Mouse (Mus musculus) cerebellum, postnatal 14 days (tissue): Measurements from ENCODE around the gene Mindy3.
A peak's percentile ranks its signal among the peaks of the same experiment; 100 is the strongest.
"Not testable (repeated sequence)": the region's sequence is repeated elsewhere in the genome, so short reads cannot be mapped to it uniquely, and the experiment has no call there.

ENCODE experiments used
- DNase-seq, 2 experiments: peaks; one replicate each; pipeline ENCODE4 v3.0.0; 2021; ENCODE audit warnings: mixed read lengths in 2 of 2

Gene Mindy3

DNA sequence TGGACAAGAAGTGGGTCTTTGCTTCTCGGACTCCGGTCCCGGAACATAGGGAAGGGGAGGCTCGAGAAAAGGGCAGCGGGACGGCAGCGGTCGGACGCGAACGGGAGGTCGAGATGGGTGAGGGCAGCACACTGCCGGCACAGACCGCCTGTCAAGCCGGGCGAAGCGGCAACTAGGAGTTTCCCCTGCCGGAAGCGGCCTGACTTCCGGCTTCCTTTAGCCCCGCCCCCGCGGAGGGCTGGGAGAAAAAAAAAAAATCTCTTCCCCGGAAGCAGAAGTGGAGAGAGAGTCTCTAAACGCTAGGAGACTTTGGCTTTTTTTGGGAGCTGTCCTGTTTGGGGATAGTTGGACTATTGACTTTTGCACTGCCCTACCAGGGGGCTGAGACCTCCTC is at the start of gene Mindy3:
TSS of gene Mindy3 (minus strand) at position 209 of the 394 bp plus-strand sequence.
- peak; percentile 90 to 91 for DNase-seq

DNA sequence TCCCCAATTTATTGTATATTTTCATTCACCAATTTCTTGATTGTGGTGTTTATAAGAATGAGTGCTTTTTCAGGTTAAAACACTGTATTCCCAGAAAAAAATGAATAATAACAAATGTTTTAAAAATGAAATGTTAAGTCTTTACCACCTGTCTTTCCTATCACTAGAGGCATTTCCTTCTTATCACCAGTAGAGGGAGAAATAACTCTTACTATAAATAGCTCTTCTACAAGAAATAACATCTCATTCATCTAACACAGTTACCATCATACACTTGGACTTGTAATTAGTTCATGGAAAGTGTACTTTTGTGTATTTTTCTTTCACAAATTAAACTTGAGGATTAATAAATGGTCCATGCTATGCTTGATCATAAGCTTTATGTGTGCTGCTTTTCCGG is 40.5 kb upstream of the Mindy3 start:
- no peak for DNase-seq

DNA sequence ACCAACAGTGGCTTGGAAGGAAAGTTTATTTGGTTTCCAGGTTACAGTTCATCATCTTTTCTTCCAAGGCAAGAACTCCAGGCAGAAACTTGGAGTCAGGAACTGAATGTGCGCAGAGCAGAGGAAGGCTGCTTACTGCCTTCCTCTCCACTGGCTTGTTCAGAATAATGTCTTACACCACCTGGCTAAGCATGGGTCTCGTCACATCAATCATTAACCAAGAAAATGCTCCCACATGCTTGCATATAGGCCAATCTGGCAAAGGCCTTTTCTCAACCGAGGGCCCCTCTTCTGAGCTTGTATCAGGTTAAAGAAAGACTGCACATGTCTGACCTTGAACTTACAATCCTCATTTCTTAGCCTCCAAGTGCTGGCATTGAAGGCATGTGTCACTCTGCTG is 30.8 kb upstream of the Mindy3 start:
- DNase-seq, result no peak

DNA sequence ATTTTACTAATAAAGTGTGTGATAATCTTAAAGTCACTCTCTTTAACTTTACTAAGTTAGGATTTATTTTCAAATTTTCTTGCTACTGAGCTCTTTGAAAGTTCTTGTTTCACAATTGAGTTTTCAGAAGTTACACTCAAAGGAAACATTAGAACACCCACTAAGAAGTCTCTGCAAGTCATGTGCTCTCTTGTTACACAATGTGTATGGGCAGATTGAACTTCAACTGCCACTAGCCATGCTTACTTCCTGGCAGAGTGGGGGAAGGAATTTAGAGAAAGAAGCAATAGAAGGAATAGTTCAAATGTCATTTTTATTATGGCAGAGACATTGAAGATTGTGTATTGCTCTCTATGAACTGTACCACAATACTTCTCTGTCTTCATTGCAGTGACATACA is 20.9 kb upstream of the Mindy3 start:
- DNase-seq, result no peak

DNA sequence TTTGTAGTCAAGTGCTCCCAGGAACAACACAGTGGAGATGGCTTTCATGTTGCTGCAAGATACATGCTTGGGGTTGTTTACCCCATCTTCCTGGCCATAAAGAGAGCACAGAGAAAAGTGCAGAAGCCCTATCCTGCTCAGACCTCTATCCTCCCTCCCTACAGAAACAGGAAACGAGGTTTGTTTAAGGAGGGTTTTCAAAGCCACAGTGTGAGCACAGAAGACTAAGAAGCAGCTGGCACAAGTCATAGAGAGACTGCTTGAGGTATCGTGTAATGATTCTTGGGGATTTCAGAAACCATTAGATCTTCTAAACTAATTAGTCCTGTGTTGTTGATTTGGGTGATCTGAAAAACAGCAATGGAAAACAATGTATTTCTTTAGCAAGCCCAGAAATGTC is 20.3 kb upstream of the Mindy3 start:
- no peak for DNase-seq

DNA sequence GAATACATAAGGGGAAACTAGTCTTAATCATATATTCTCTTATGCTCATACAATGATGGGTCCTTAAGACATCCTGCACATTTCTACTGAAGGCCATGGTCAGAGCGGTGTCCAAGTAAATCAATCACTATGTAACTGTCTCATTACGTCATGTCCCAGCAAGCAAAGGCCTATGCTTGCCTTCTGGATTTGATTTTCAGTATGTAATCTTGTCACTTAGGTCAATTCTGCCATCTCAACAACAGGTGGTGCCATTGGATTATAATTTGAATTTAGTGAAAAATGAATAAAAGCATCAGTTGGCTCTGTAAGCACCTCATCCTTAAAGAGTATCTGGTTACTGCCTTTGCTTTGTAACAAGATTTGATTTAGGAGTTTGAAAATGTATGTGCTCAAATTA is 18.9 kb upstream of the Mindy3 start:
- no peak for DNase-seq

DNA sequence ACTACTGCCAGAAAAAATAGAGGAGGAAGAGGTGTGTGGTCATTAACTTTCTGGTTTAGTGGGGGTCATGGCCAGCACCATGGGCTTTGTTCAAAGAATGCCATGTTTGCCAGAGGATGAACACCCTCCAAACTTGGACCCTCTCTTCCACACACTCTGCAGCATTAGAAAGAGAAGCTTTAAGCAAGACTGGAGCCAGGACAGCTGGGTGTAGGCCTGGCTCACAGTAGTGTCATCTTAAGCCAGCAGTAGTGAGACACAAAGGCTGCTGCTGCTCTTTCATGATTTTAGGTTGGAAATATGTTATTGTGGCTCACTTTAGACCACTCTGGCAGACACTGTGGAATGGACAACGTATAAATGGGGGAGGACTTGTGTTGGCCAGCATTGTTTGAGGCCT is 12.8 kb upstream of the Mindy3 start:
- DNase-seq, result no peak

DNA sequence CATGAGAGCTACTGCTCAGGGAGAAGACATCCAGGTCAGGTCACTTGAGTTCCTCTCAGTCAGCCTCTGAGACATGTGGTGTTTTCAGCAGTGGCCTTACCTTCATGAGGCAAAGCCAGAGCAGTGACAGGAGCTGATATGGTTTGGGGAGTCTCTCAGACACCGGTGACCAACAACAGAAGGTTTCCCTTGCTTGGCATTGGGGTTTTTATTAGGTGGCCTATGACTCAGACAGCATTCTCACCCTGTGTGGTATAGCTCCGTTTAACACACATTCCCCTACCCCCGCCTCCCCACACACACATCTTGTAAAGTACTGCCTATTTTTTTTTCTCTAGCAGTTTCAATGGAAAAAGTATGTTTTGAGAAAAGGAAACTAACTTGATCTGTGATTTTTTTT is 5.1 kb upstream of the Mindy3 start:
- no peak for DNase-seq

DNA sequence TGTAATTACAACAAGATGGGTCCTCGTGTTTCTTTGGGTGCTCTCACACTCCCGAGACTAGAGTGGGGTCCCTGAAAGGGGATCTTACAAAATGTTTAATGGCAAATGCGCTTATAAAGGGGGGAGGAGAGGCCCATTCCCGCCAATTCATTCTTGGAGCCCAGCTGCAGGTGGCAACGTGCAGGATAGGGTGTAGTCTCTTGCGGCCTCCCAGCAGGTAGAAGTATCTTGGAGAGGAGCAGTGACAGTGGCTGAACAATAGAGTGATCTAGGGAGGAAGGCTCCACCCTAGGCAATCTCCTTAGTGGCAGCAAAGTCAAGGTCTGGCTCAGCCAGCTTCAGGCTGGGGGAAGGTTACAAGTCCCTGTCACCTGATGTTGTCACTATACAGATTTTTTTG is 4.2 kb upstream of the Mindy3 start:
- DNase-seq, result not testable (repeated sequence)

DNA sequence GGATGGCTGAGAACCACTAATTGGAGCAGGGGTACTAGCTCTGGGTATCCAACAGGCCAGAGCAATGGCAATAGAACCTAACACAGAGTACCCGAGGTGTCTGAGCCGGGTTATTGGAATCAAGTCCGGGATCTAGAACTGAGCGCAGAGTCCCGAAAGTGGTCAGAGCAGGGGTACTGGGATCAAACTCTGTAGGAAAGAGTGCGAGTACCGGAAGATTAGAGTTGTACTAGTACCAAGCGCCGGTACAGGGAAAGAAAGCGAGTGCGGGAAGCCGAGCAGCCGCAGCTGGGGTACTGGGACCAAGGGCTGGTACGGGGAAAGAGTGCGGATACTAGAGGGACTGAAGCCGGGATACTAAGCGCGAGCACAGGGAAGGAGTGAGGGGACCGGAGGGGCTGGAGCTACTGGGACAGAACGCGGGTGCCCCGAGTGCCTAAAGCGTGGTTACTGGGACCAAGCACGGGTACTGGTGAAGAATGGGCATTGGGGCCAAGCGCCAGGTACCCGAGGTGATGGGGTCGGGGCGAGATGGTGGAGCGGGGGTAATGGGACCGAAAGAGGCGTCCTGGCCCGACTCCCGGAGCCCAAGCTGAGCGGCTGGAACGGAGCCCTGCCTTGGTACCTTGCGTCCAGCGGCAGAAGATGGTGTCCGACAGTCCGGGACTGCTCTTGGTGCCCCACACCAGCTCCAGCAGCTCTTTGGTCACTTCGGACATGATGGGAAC is 572 bp downstream of the Mindy3 start:
- peak in 1 of 2 experiments; percentile 75 for DNase-seq

DNA sequence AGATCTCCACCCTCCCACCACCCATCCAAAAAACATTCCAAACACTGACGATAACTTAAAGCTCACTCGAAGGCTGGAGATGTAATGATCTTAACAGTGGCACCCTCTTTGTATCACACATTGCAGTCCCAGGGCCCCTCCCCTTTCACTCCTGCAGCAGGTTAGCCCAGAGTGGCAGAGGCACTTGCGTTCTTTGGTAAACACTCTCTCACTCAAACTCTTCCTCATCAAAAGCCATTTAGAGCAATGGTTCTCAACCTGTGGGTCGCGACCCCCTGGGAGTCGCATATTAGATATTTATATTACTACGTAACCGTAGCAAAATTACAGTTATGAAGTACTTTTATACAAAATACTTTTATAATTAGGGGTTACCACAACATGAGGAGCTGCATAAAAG is 1.1 kb downstream of the Mindy3 start:
- no peak for DNase-seq

DNA sequence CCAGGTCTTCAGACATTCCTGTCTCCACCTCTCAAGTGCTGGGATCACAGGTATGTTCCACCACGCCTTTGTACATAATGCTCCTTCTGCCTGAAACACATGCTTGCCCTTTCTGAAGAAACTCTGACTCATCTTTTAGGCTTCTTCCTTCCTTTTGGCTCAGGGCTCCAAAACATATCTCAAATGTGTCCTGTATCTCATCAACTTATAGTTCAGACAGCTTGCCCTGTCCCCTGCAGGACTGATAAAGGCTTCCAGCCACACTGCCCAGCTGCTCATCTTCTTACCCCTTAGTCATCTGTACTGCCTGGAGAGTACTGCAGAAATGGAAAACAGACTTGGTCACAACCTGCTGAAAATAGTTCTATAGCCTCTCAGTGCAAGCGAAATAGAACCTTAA is 7.0 kb downstream of the Mindy3 start:
- no peak for DNase-seq

DNA sequence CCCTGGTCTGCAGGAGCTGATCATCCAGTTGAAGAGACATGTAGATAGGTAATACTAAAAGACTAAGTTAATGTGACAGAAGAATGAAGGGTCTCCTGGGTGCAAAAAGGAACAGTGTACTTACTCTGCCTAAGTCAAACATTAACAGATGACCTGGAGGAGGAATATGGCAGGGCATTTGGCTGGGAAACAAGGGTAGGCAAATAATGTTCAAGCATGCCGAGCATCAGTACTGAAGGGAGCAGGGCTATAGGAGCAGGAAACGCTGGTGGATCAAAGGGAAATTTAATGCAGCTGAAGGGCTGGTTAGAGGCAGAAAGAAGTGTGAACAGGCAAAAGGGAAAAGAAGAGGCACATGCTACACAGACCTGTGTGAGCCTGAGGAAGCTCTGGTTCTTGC is 8.1 kb downstream of the Mindy3 start:
- DNase-seq, result no peak

DNA sequence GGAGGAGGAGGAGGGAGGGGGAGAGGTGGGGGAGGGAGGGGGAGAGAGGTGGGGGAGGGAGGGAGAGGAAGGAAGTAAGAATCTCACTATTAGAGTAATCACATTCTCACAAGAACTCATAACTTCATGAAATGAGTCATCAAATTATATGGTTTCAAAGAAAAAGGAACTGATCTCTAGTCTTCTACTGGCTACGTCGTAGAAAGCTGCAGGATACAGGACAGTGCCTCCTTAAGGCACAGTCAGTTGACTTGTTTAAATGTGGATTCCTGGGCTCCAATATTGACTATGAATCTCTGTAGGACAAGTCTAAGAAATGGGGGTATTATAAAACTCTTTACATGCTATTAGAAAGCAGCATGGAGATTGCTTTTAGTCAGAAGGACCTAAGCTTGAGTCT is 12.5 kb downstream of the Mindy3 start:
- DNase-seq, result no peak

DNA sequence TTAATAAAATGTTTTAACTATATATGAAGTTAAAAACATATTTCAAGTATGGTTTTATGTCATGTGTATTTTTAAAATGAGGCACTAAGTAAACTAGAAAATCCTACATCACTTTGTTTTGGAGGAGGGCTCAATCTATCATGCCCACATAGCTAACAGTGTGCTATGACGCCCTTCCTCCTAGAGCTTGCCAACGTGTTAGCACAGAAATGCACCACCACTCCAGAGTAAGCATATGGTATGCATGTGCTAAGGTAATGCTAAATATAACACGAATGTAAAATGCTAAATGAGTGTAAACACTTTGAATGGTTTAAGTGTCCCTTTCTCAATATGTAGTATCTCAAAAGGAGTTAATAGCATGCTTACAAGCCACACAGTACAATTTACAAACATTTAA is 16.8 kb downstream of the Mindy3 start:
- DNase-seq, result no peak

DNA sequence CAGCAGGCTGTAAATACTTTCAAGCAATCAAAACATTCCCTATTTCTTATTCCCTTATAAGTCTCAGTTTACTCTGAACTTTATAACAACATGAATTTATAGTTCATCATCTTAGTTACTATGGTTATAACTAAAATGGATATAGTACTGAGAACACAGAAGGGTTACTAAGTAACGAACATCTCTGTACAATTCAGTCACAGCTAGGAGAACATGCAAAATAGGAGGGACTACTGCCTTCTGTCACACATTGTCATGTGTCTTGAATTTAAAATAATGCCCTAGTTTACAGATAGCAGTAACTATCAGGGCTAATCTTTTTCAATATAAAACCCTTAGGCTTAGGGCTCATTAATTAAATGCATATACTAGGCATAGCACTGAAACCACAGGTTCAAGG is 18.1 kb downstream of the Mindy3 start:
- DNase-seq, result no peak

DNA sequence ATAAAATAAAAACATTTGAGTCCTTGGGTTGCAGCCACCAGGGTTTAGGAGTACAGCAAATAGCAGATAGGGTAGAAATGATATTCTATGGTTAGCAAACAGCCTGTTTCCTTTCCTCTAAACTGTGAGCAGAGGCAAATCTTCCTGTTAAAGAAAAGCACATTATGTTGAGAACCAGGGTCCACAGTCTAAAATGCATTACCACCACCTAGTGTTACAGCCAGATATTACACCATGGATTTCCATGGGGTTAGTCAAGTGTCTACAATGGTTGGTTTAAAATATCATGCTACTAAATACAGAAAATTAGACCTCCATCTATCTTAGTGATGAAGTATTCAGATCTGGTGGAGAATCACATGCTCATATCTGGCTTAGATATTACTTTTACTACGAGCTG is 30.2 kb downstream of the Mindy3 start:
- DNase-seq, result peak; percentile 63 to 72

DNA sequence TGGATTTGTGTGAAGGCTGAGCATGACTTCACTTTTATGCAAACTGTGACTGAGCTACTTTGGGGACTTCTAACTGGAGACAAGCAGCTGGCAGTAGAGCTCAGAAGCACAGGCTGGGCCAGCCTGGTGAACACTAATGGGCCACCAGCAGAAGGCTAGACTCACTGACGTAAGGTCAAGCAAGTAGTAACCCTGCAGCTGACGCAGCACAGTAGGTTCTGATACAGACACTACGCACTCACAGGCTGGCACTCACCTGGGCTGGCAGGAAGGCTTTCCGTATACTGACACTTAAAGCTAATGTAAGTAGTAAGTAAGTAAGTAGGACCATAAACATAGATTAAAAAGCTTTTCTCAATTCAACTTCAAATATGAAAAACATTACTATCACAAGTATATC is 30.7 kb downstream of the Mindy3 start:
- DNase-seq, result no peak

DNA sequence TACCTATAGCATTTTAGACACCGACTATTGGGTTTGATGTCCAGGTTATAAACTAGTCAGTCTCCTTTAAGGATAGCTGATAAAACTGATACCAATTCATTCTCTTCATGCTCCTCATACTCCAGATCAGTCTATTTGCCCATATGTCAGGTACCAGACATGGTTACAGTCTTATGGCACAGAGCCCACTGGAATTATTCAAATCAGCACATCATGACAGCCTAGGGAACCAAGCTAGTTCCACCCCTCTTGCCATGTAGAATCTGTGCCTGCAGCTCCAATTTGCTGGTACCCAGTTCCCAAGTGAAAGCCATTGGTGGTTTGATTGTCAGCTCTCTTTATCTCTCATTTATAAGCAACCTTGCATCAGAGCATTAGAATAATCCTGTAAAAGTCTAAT is 34.9 kb downstream of the Mindy3 start:
- DNase-seq, result no peak

DNA sequence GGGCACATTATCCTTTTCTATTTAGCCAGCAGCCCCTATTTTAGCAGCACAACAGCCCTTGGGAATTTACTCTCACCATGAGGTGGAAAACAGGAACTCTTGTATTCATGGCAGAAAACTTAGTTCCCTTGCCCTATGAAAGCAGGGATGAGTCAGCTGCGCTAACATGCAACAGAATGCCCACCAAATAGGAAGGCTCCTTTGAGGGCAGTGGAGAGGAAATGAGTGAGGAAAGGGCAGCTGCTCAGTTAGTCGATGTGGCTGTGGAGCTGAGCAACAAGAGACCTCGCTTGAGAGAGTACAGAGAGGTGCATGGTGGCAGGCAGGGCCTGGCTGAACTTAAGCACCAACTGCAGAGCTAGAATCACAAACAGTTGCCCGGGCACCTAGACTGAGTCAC is 36.6 kb downstream of the Mindy3 start:
- DNase-seq, result no peak

DNA sequence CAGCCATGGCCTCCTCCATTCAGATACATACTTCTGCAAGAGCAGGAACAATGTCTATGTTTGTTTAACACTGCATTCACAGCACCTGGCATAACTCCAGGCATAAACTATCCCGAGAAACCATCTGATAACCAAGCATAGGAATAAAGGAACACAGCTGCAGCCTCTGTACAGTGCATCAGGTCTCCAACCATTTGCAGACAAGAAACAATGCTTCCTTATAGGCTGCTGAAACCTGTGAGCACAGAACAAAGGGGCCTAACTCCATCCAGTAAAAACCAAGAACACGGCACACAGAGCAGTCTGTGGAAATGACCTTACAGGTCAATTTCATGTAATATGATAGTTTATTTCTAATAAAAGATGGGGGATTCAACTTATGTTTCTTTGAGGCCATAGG is 39.0 kb downstream of the Mindy3 start:
- DNase-seq, result no peak

DNA sequence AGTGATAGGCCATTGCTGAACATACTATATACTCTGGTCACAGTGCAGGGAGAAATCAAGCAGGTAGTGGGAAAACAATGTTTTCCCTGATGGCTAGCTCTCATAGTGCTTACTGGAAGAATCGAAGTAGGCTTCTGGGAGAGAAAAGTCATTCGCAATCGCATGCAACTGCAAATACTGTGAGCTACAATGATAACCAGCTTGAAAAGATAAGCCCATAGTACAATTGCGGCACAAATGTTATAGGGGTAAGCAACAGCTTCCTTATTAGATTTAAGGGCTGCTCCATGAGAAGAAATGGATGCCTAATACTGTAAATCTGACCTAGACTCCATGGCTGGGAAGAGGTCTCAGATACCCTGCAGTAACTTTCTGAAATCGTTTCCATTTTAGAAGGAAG is 40.7 kb downstream of the Mindy3 start:
- no peak for DNase-seq

DNA sequence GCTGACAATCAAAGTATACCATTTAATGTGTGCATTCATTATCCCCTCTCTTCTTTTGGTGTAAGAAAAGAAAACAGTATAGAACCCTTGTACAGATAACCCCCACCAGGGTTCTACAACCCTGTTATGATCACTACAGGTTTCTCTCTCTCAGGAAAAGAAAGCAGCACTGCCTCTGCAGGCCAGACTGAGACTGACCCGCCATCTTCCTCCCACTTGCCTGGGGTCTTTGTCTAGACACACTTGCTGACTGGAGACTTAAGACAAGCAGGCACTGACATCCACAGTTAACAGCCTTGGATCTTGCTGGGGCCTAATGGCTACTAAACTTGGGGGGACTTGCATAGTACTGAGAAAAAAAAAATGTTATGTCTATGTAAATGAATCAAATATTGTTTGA is 42.2 kb downstream of the Mindy3 start:
- no peak for DNase-seq

DNA sequence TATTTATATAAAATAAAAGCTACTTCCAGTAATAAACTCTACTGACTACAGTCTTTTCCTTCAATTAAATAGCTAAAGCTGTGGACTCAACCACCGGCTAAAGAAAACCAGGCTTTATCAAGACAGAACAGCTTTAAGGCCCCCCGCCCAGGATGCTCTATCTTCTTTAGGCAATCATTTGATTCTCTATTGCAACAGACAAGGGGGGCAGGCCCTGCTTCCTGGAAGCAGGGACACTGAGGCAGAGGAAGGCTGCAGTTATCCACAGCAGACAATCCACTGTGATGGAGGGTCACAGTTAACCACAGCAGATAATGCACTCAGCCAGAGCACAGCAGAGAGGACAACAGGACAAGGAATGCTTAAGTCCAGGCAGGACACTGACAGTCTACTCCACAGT is 46.4 kb downstream of the Mindy3 start:
- DNase-seq, result no peak

DNA sequence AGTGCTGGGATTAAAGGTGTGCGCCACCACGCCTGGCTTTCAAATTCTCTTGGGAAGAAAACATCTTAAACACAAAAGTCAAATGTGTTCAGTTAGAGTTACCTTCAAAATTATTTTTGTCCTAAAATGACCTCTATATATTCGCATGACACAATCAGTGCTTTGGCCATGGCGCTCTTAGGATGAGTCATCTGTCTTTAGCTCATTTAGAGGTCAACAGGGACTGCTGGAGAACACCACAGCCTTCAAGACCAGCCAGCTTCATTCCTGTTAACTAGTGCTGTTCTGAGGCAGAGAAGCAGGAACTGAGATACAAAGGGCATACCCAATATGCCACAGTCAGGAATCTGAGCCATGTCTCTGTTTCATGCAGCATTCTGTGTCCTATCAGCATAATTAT is 47.9 kb downstream of the Mindy3 start:
- DNase-seq, result no peak

DNA sequence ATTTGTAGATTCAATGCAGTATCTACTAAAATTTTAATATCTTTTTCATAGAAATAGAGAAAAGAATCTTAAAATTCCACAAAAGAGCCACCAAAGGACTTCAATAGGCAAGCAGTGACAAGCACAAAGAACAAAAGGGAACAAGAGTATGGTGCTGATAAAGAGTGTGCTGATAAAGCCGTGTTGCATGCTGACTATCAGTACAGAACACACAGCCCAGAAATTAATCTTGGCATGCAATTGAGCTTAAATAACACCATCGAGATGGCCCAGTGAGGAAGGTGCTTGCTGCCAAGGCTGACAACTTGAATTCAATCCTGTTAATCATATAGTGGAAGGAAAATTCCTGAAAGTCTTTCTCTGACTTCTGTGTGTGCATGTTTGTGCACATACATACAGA is 50.8 kb downstream of the Mindy3 start:
- DNase-seq, result peak; percentile 56 to 69
